Mouse (Mus musculus): Measurements from ENCODE around the gene Gcgr. TPM values are rescaled to one million over a fixed set of nuclear protein-coding genes. Genes with fewer than 3 reads are reported as not detected.

Gene Gcgr
- 1.4 and 2.6 TPM in 2 replicates for polyA plus RNA-seq (2012; rRNA removed)

- WGBS, result 11% methylated on average over 62 of the region's 62 CpGs
- TF ChIP-seq CTCF (IDR thresholded peaks at IDR 0.05; ENCODE audit: extremely low read depth, insufficient read length, insufficient replicate concordance, low read depth, low read length), result no peak
- no peak for TF ChIP-seq POLR2A (IDR thresholded peaks at IDR 0.05; ENCODE audit: low read depth, low read length)
- H3K27me3 ChIP-seq (ENCODE audit: control insufficient read depth, insufficient read depth, low read length), result peaks cover 25% of the 10 kb centered on the region
- peaks cover 5% of the 10 kb centered on the region for H3K4me1 ChIP-seq (ENCODE audit: control insufficient read depth, insufficient read depth, insufficient read length, low read length)
- H3K27ac ChIP-seq (ENCODE audit: insufficient read depth, low read depth, low read length), result no peak within 1 kb of the TSS
- no peaks in the 10 kb centered on the region for H3K36me3 ChIP-seq (ENCODE audit: control insufficient read depth, insufficient read depth, low read length)
- peak within 1 kb of the TSS; percentile 47 for H3K4me3 ChIP-seq (ENCODE audit: low read depth, low read length)
Observed at GRCm38 (mm10) chr11:120530085-120530964, at the start of gene Gcgr. TSS of gene Gcgr (plus strand) at chr11:120530699.

- Histone ChIP-seq H3K4me3 (ENCODE audit: low read depth, low read length) (no peak overlapping the region), H3K36me3 (ENCODE audit: control insufficient read depth, insufficient read depth, low read length) (peaks cover 67% of the 10 kb centered on the region), H3K4me1 (ENCODE audit: control insufficient read depth, insufficient read depth, insufficient read length, low read length) (peaks cover 5% of the 10 kb centered on the region; the same call in 1 of the 2 replicates), H3K27ac (ENCODE audit: insufficient read depth, low read depth, low read length) (no peak overlapping the region), H3K27me3 (ENCODE audit: control insufficient read depth, insufficient read depth, low read length) (no peaks in the 10 kb centered on the region)
- TF ChIP-seq POLR2A (IDR thresholded peaks at IDR 0.05; ENCODE audit: low read depth, low read length) (no peak), CTCF (IDR thresholded peaks at IDR 0.05; ENCODE audit: extremely low read depth, insufficient read length, insufficient replicate concordance, low read depth, low read length) (no peak)
- WGBS, result 87% methylated on average over 7 of the region's 7 CpGs
Observed at GRCm38 (mm10) chr11:120483448-120483934, 47.0 kb upstream of the Gcgr start.

GRCm38 (mm10) chr11:120484265-120484981 lies 46.1 kb upstream of the Gcgr start, which contains the start of gene Mrpl12:
TSS of gene Mrpl12 (plus strand) at chr11:120484613.
- peaks cover 61% of the 10 kb centered on the region for H3K36me3 ChIP-seq (ENCODE audit: control insufficient read depth, insufficient read depth, low read length)
- TF ChIP-seq CTCF (IDR thresholded peaks at IDR 0.05; ENCODE audit: extremely low read depth, insufficient read length, insufficient replicate concordance, low read depth, low read length), result 0 out of 2 replicates have a peak, but pooled peaks have one; percentile 3
- peak; percentile 61 for TF ChIP-seq POLR2A (IDR thresholded peaks at IDR 0.05; ENCODE audit: low read depth, low read length)
- peak within 1 kb of the TSS; percentile 23 for H3K27ac ChIP-seq (ENCODE audit: insufficient read depth, low read depth, low read length)
- under 1% methylated on average over 60 of the region's 60 CpGs for WGBS
- no peaks in the 10 kb centered on the region for H3K27me3 ChIP-seq (ENCODE audit: control insufficient read depth, insufficient read depth, low read length)
- H3K4me3 ChIP-seq (ENCODE audit: low read depth, low read length), result peak within 1 kb of the TSS; percentile 88
- H3K4me1 ChIP-seq (ENCODE audit: control insufficient read depth, insufficient read depth, insufficient read length, low read length), result peaks cover 8% of the 10 kb centered on the region; the same call in 1 of the 2 replicates

GRCm38 (mm10) chr11:120485251-120485650 lies 45.2 kb upstream of the Gcgr start:
- H3K36me3 ChIP-seq (ENCODE audit: control insufficient read depth, insufficient read depth, low read length), result peaks cover 54% of the 10 kb centered on the region
- 2% methylated on average over 10 of the region's 10 CpGs for WGBS
- no peaks in the 10 kb centered on the region for H3K27me3 ChIP-seq (ENCODE audit: control insufficient read depth, insufficient read depth, low read length)
- TF ChIP-seq POLR2A (IDR thresholded peaks at IDR 0.05; ENCODE audit: low read depth, low read length) (no peak), CTCF (IDR thresholded peaks at IDR 0.05; ENCODE audit: extremely low read depth, insufficient read length, insufficient replicate concordance, low read depth, low read length) (no peak)
- H3K4me1 ChIP-seq (ENCODE audit: control insufficient read depth, insufficient read depth, insufficient read length, low read length), result peaks cover 16% of the 10 kb centered on the region; the same call in 1 of the 2 replicates
- H3K27ac ChIP-seq (ENCODE audit: insufficient read depth, low read depth, low read length), result peak overlapping the region; percentile 23
- H3K4me3 ChIP-seq (ENCODE audit: low read depth, low read length), result peak overlapping the region; percentile 88

- Histone ChIP-seq H3K4me1 (ENCODE audit: control insufficient read depth, insufficient read depth, insufficient read length, low read length) (peaks cover 28% of the 10 kb centered on the region), H3K27me3 (ENCODE audit: control insufficient read depth, insufficient read depth, low read length) (no peaks in the 10 kb centered on the region), H3K36me3 (ENCODE audit: control insufficient read depth, insufficient read depth, low read length) (peaks cover 28% of the 10 kb centered on the region), H3K4me3 (ENCODE audit: low read depth, low read length) (no peak overlapping the region), H3K27ac (ENCODE audit: insufficient read depth, low read depth, low read length) (peak overlapping the region; percentile 70)
- TF ChIP-seq CTCF (IDR thresholded peaks at IDR 0.05; ENCODE audit: extremely low read depth, insufficient read length, insufficient replicate concordance, low read depth, low read length), result peak; percentile 8; the same call in 1 of the 2 replicates
- TF ChIP-seq POLR2A (IDR thresholded peaks at IDR 0.05; ENCODE audit: low read depth, low read length), result no peak
- 45% methylated on average over 4 of the region's 4 CpGs for WGBS
Observed at GRCm38 (mm10) chr11:120488516-120488915, 42.0 kb upstream of the Gcgr start.

- Histone ChIP-seq H3K27me3 (ENCODE audit: control insufficient read depth, insufficient read depth, low read length) (no peaks in the 10 kb centered on the region), H3K36me3 (ENCODE audit: control insufficient read depth, insufficient read depth, low read length) (peaks cover 29% of the 10 kb centered on the region), H3K4me3 (ENCODE audit: low read depth, low read length) (no peak overlapping the region), H3K27ac (ENCODE audit: insufficient read depth, low read depth, low read length) (peak overlapping the region; percentile 94), H3K4me1 (ENCODE audit: control insufficient read depth, insufficient read depth, insufficient read length, low read length) (peaks cover 30% of the 10 kb centered on the region)
- TF ChIP-seq CTCF (IDR thresholded peaks at IDR 0.05; ENCODE audit: extremely low read depth, insufficient read length, insufficient replicate concordance, low read depth, low read length) (peak; percentile 71; the same call in 1 of the 2 replicates), POLR2A (IDR thresholded peaks at IDR 0.05; ENCODE audit: low read depth, low read length) (peak; percentile 44; the same call in 1 of the 2 replicates)
- 33% methylated on average over 4 of the region's 4 CpGs for WGBS
Observed at GRCm38 (mm10) chr11:120489054-120489761, 41.3 kb upstream of the Gcgr start.

Data from small intestine, adult 2 months (tissue).